Mouse (Mus musculus): ENCODE data around the gene Rab11fip4. TPM values are rescaled to one million over a fixed set of nuclear protein-coding genes. Genes with fewer than 3 reads are reported as not detected.

Rab11fip4 gene
- polyA plus RNA-seq, 1 experiment from 2014 or later: 24.1 TPM

DNA sequence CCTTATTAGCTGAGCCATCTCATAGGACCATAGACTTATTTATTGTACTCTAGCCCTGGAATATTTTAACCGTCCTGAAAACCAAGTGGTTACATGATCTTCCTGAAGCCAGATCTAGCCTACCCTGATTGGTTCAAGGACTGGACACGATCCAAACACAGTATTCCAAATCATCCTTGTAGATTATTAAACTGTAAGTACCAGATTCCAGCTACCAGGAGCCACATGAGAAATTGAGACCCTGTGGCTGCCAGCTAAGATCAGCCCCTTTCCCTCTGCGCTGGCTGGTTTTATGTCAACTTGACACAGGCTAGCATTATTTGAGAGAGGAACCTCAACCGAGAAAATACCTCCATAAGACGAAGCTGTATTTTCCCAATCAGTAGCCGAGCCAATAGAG lies 142.0 kb downstream of the Rab11fip4 start:
- no peak for ATAC-seq (ENCODE audit: low FRiP score)
- no peak overlapping the region for H3K4me3 ChIP-seq (replicated peaks)
- WGBS: 88% methylated on average over 6 of the region's 6 CpGs
- no peak overlapping the region for H3K4me2 ChIP-seq
- H3K9me3 ChIP-seq (replicated peaks): no peaks in the 10 kb centered on the region
- peaks cover 14% of the 10 kb centered on the region for H3K4me1 ChIP-seq
- no peaks in the 10 kb centered on the region for H3K27me3 ChIP-seq (replicated peaks)
- H3K9ac ChIP-seq (replicated peaks): no peak overlapping the region
- no peak overlapping the region for H3K27ac ChIP-seq (replicated peaks)
- no peaks in the 10 kb centered on the region for H3K36me3 ChIP-seq

DNA sequence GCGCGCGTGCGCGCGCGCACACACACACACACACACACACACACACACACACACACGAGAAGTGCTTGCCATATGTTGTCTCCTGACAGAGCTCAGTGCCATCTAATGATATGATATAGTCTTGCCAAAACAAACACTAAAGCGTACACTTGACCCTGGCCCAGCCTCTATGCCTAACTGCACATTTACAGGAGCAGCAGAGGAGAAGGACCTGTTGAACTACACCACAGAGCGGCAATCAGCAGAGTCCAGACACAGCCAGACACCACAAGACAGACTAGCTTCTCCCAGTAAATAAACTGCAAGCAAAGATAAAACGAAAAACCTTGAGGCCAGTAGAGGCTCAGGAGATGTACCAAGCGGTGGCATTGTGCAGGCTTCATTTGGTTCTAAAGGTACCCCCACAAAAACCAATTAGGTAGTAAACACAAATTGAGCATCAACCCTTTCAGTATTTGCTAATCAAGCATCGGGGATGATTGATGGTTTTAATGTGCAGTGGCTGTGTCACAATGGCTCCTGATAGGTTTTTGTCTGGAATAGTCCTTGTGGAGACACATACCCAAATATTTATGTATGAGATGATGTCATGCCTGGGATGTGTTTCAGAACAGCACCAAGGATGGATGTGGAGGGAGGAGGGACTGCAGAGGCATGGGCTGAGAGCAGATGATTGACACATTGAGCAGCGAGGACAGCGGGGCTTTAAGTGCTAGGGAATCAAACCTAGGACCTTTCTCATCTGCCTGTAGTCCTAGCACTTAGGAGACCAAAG lies 145.4 kb downstream of the Rab11fip4 start:
- Histone ChIP-seq H3K27ac (replicated peaks) (no peak overlapping the region; the same call in 1 of the 2 replicates), H3K9ac (replicated peaks) (no peak overlapping the region), H3K4me1 (peaks cover 22% of the 10 kb centered on the region), H3K9me3 (replicated peaks) (no peaks in the 10 kb centered on the region), H3K4me3 (replicated peaks) (no peak overlapping the region), H3K36me3 (no peaks in the 10 kb centered on the region), H3K4me2 (no peak overlapping the region), H3K27me3 (replicated peaks) (no peaks in the 10 kb centered on the region)
- WGBS: 78% methylated on average over 15 of the region's 15 CpGs
- ATAC-seq (ENCODE audit: low FRiP score): no peak

DNA sequence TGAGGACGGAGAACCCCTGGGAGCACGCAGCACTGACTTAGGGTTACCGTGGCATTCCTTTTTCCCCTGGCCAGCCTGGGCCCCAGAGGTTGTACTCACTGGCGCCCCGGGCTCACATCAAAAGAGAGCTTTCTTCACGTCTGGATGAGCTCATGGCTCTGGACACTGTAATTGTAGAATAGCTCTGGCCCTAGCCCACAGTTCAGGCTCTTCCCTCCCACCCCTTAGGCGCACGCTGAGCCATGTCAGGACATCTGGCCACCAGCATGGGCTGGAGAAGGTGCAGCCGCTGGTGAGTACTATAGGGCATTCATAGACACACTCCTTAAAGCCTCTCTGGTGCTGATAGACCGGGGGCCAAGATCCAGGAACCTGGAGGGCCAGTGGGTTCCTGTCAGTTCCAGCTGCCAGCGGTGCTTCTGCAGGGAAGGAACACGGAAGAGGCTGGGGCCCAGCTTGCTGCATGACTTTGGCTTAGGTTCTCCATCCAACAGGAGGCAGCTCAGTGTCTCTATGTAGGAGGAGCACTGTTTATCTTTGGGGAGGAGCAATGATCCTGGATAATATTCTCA lies 146.2 kb downstream of the Rab11fip4 start:
- 65% methylated on average over 12 of the region's 12 CpGs for WGBS
- H3K4me2 ChIP-seq: no peak overlapping the region
- H3K36me3 ChIP-seq: no peaks in the 10 kb centered on the region
- H3K4me1 ChIP-seq: peaks cover 22% of the 10 kb centered on the region
- H3K27me3 ChIP-seq (replicated peaks): no peaks in the 10 kb centered on the region
- H3K27ac ChIP-seq (replicated peaks): no peak overlapping the region; the same call in 1 of the 2 replicates
- no peak overlapping the region for H3K4me3 ChIP-seq (replicated peaks)
- H3K9me3 ChIP-seq (replicated peaks): no peaks in the 10 kb centered on the region
- ATAC-seq (ENCODE audit: low FRiP score): no peak
- H3K9ac ChIP-seq (replicated peaks): no peak overlapping the region

DNA sequence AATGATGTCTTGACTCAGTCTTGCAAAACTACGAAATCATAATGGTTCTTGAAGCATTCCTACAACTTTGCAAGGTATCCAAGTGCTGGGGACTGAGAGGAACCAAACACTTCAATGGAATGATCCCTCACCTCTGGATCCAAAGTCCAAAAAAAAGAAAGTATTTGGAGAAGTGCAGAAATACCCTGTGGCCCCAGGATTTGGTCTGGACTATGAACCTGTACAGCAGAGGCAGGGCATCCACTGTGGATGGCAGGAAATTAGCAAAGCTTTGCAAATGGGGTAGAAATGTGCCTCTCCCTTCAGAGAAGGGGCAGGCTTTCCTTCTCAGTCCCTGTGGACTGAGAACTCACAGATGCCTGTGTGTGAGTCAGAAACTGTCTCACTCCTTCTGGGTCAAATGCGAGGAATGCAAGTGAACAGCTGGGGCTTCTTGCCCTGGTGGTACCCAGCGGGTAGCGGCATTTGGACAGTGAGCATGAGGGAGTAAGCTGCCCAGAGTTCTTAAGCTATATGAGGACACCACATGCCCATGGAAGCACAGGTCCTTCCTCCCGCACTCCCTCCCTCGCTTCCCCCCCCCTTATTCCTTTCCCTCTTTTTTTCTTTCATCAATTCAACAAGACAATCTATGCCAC lies 147.0 kb downstream of the Rab11fip4 start:
- no peak for ATAC-seq (ENCODE audit: low FRiP score)
- H3K4me3 ChIP-seq (replicated peaks): no peak overlapping the region
- no peak overlapping the region for H3K27ac ChIP-seq (replicated peaks)
- H3K36me3 ChIP-seq: no peaks in the 10 kb centered on the region
- no peaks in the 10 kb centered on the region for H3K9me3 ChIP-seq (replicated peaks)
- peaks cover 22% of the 10 kb centered on the region for H3K4me1 ChIP-seq
- no peak overlapping the region for H3K9ac ChIP-seq (replicated peaks)
- no peaks in the 10 kb centered on the region for H3K27me3 ChIP-seq (replicated peaks)
- no peak overlapping the region for H3K4me2 ChIP-seq
- whole genome bisulfite sequencing: 87% methylated on average over 6 of the region's 6 CpGs

DNA sequence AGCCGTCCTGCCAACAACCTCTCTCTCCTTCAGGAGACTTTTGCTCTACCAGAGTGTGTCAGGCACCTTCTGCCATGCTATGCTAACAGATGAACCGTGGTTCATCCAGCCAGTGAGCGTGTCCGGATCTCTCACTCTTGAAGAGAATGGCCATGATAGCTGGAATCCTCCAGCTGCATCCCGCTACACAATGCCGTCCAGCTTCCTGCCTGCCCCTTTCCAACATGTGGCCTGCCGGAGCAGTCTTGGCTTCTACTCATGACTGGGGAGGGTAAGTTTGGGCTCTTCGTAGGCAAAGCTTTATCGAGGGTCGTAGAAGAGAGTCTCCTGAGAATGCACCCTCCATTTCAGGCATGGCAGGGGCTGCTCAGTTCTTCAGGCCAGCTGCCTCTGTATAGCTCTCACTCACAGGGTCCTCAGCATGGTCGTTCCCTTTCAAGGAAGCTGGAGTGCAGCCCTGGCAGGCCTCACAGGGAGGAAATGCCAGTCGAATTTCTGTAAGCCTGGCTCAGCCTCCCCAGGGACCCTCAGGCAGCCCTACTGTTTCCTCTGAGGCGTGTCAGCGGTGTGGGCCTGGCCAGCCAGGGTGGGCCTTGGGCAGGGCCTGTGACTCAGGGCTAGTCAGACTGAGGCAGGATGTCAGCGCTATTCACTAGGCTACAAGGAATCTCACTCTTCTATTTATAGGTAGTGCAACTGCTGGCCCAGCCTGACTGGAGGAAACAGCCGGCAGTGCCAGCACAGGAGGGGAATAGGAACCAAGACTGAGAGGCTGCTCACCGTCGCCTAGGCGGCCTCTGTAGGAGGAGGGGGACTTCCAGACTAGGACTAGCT lies 147.9 kb downstream of the Rab11fip4 start:
- WGBS: 67% methylated on average over 19 of the region's 19 CpGs
- no peaks in the 10 kb centered on the region for H3K27me3 ChIP-seq (replicated peaks)
- peak; percentile 65; the same call in 1 of the 2 replicates for ATAC-seq (ENCODE audit: low FRiP score)

DNA sequence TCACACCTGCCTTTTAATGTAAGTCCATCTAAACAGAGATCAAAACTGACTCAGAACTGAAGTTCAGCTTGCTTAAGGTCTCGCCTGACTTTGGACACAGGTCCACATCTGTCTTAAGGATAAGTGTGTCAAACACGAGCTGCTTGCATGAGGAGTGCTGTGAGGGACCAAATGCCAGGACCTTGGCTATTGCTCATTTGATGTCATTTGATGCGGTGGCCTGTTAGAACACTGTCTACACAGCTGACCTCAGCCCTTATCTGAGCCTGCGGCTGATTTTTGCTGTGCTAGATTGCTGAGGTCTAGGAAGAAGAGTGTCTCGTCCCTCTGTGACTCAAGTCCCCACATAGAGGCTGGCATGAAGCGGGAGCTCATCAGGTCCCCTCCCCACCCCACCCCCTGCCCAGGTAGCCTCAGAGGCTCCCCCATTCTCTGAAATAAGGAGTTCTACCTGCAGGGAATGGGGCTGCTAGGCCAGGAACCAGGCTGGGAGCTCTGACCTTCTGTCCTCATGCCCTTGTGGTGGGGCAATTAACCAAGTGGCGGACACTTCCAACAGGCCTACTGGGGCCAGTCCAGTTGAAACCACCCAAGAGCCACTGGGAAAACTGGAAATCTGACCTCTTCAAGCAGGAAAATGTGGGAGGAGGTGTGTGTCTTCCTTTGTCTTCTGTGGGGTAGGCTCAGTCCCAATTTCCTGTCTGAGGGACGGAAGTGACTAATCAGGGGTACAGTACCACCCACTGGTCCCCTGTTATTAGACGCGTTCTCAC lies 149.9 kb downstream of the Rab11fip4 start:
- H3K4me1 ChIP-seq: peaks cover 22% of the 10 kb centered on the region
- H3K4me3 ChIP-seq (replicated peaks): no peak overlapping the region
- no peaks in the 10 kb centered on the region for H3K9me3 ChIP-seq (replicated peaks)
- H3K9ac ChIP-seq (replicated peaks): no peak overlapping the region
- no peak for ATAC-seq (ENCODE audit: low FRiP score)
- H3K27me3 ChIP-seq (replicated peaks): no peaks in the 10 kb centered on the region
- no peak overlapping the region for H3K27ac ChIP-seq (replicated peaks)
- H3K4me2 ChIP-seq: no peak overlapping the region
- WGBS: 91% methylated on average over 10 of the region's 10 CpGs
- no peaks in the 10 kb centered on the region for H3K36me3 ChIP-seq

More for the DNA sequence above, 147.9 kb downstream of the Rab11fip4 start:
- H3K9me3 ChIP-seq (replicated peaks): no peaks in the 10 kb centered on the region
- peaks cover 22% of the 10 kb centered on the region for H3K4me1 ChIP-seq
- H3K27ac ChIP-seq (replicated peaks): peak overlapping the region; percentile 33; the same call in 1 of the 2 replicates
- H3K9ac ChIP-seq (replicated peaks): no peak overlapping the region
- no peaks in the 10 kb centered on the region for H3K36me3 ChIP-seq
- no peak overlapping the region for H3K4me3 ChIP-seq (replicated peaks)
- H3K4me2 ChIP-seq: no peak overlapping the region

DNA sequence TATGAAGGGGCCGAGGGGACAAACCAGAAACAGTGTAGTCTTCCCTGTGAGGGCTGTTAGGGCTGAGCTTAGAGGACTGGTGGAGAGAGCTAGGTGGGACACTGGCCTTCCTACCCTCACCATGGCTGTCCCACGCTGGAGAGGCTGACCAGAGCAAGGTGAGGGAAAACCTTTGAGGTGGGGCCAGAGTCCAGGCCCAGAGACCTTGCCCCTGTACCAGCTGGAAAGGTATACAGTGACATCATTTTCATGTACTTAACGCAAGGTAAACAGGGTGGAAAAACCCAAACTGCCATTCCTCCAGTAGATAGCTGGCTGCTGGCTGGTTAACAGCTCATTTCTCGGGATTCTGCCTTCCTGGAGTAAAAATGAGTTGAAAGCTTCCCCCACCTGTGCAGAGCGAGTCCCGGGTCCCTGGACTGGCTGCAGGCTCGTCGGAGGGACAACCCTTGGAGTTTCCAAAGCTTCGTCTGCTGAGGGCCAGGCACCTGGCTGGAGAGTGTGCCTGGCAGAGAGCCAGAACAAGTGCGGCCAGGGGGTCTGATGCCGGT lies 155.6 kb downstream of the Rab11fip4 start:
- Histone ChIP-seq H3K9ac (replicated peaks) (no peak overlapping the region), H3K27me3 (replicated peaks) (no peaks in the 10 kb centered on the region), H3K4me2 (no peak overlapping the region), H3K4me3 (replicated peaks) (no peak overlapping the region), H3K36me3 (no peaks in the 10 kb centered on the region), H3K27ac (replicated peaks) (no peak overlapping the region), H3K4me1 (no peaks in the 10 kb centered on the region), H3K9me3 (replicated peaks) (no peaks in the 10 kb centered on the region)
- ATAC-seq (ENCODE audit: low FRiP score): no peak
- 91% methylated on average over 11 of the region's 11 CpGs for WGBS

MicroRNAs within 50 kb of the gene (microRNA counts, 519-probe panel; counts per million panel counts)
- microRNA mmu-miR-193 (1,438 counts per million, percentile 13 among the panel's probes with 10 or more counts), microRNA mmu-miR-365 (3,051 counts per million, percentile 74 among the panel's probes with 10 or more counts)

Small RNAs within 50 kb of the gene (microRNA-seq; reads per million reads assigned to microRNA genes)
- gene Mir193a (2.3 reads per million, percentile 6 among the genes with 10 or more reads in this experiment), gene Mir365-2 (not detected)

Other genes starting within 250 kb of the Rab11fip4 start
- gene Omg, start 87.1 kb upstream of the Rab11fip4 start, polyA plus RNA-seq (2015; fragmentation: Nextera tagmentation; extraction: Ambion mirVana): 12.6 and 14.5 TPM in 2 replicates
- 0.40 and 2.5 TPM in 2 replicates for gene Evi2b, start 67.5 kb upstream of the Rab11fip4 start, polyA plus RNA-seq (2015; fragmentation: Nextera tagmentation; extraction: Ambion mirVana)
- 0.58 and 0.83 TPM in 2 replicates for gene Evi2, start 60.6 kb upstream of the Rab11fip4 start, polyA plus RNA-seq (2015; fragmentation: Nextera tagmentation; extraction: Ambion mirVana)
- gene Evi2a, start 60.6 kb upstream of the Rab11fip4 start, polyA plus RNA-seq (2015; fragmentation: Nextera tagmentation; extraction: Ambion mirVana): 2.8 and 5.5 TPM in 2 replicates

All from neural tube, embryonic 15.5 days (tissue).